Comparison of ENCODE assay signal across 11 mouse cellular contexts in genomic region chr17:75522347-75523065, GRCm38 (mm10). TPM values are rescaled to one million over a fixed set of nuclear protein-coding genes. Genes with fewer than 3 reads are reported as not detected.
DNase-seq lines count a peak whose midpoint lies in the region; ATAC-seq lines count a peak whose summit lies in the region.
"Had no signal": no experiment of that assay in that cellular context is flagged by ENCODE, and none has a peak within 500 bp of the region (broad histone marks: within the 10 kb centered on the region; RNA-seq: fewer than 3 reads in every experiment).

No protein-coding gene starts in this region.

- no peaks in the 10 kb centered on the region for H3K27me3 ChIP-seq in hindbrain, embryonic 11.5 days (ENCODE audit: control insufficient read depth, insufficient read depth, low read length)
- no peaks in the 10 kb centered on the region; the same call in 1 of the 2 replicates for H3K27me3 ChIP-seq in hindbrain, embryonic 12.5 days
- no peaks in the 10 kb centered on the region for H3K27me3 ChIP-seq in intestine, embryonic 15.5 days (replicated peaks)
- H3K27me3 ChIP-seq: liver, embryonic 13.5 days had no signal

- H3K36me3 ChIP-seq in hindbrain, embryonic 11.5 days (ENCODE audit: control insufficient read depth, insufficient read depth, low read length), result no peaks in the 10 kb centered on the region
- no peaks in the 10 kb centered on the region for H3K36me3 ChIP-seq in hindbrain, embryonic 12.5 days
- no peaks in the 10 kb centered on the region for H3K36me3 ChIP-seq in intestine, embryonic 15.5 days
- H3K36me3 ChIP-seq: liver, embryonic 13.5 days had no signal

- H3K27ac ChIP-seq in hindbrain, embryonic 11.5 days (ENCODE audit: low read depth, low read length), result no peak overlapping the region
- no peak overlapping the region for H3K27ac ChIP-seq in hindbrain, embryonic 12.5 days
- H3K27ac ChIP-seq in brown adipose tissue, adult 24 weeks (replicated peaks; ENCODE audit: low read depth, low read length), result 0 out of 2 replicates have a peak overlapping the region, but pooled peaks have one; percentile 6
- H3K27ac ChIP-seq in intestine, embryonic 15.5 days, result no peak overlapping the region
- H3K27ac ChIP-seq: liver, embryonic 13.5 days had no signal

- no peak overlapping the region for H3K9ac ChIP-seq in hindbrain, embryonic 11.5 days (ENCODE audit: low read depth, low read length)
- H3K9ac ChIP-seq in hindbrain, embryonic 12.5 days, result no peak overlapping the region
- H3K9ac ChIP-seq in intestine, embryonic 15.5 days, result no peak overlapping the region
- H3K9ac ChIP-seq: liver, embryonic 13.5 days had no signal

- DNase-seq in hindbrain, embryonic 11.5 days (ENCODE audit: low spot score), result peak; percentile 24
- peak; percentile 97 for DNase-seq in 3T3-L1 (ENCODE audit: low read depth, low spot score)
- peak; percentile 49 for DNase-seq in heart, postnatal 36 days
- no peak for DNase-seq in ovary, adult 18-20 months (ENCODE audit: low spot score)
- DNase-seq in thymus, postnatal 25 days, result no peak
- DNase-seq: kidney, postnatal 10 days; liver, embryonic 13.5 days; thymus, adult 2 months had no signal

- intact Hi-C loops in heart, postnatal 36 days (cut with DNase I), result no loop called here

- no peak overlapping the region for H3K4me3 ChIP-seq in hindbrain, embryonic 11.5 days (ENCODE audit: low read depth, low read length)
- no peak overlapping the region for H3K4me3 ChIP-seq in hindbrain, embryonic 12.5 days
- H3K4me3 ChIP-seq in brown adipose tissue, adult 24 weeks (ENCODE audit: insufficient read depth, low read depth, low read length), result no peak overlapping the region
- H3K4me3 ChIP-seq in intestine, embryonic 15.5 days (replicated peaks), result no peak overlapping the region
- H3K4me3 ChIP-seq: liver, embryonic 13.5 days had no signal

- 23% methylated on average over 9 of the region's 9 CpGs for WGBS in hindbrain, embryonic 11.5 days
- 23% methylated on average over 9 of the region's 9 CpGs for WGBS in hindbrain, embryonic 12.5 days
- 21% methylated on average over 9 of the region's 9 CpGs for WGBS in intestine, embryonic 15.5 days

- 0 out of 2 replicates have a peak, but pooled peaks have one; percentile 16 for ATAC-seq in hindbrain, embryonic 11.5 days (ENCODE audit: low FRiP score)
- no peak for ATAC-seq in hindbrain, embryonic 12.5 days (ENCODE audit: low FRiP score)
- no peak for ATAC-seq in intestine, embryonic 15.5 days

- H3K4me1 ChIP-seq in hindbrain, embryonic 11.5 days (replicated peaks; ENCODE audit: control insufficient read depth, insufficient read depth, low read length), result 0 out of 2 replicates have a peak, but pooled peaks cover 3% of the 10 kb centered on the region
- peaks cover 12% of the 10 kb centered on the region; the same call in 1 of the 2 replicates for H3K4me1 ChIP-seq in hindbrain, embryonic 12.5 days
- peaks cover 19% of the 10 kb centered on the region for H3K4me1 ChIP-seq in brown adipose tissue, adult 24 weeks (ENCODE audit: control insufficient read depth, insufficient read depth, insufficient read length, low read length)
- H3K4me1 ChIP-seq in intestine, embryonic 15.5 days (replicated peaks), result no peaks in the 10 kb centered on the region
- H3K4me1 ChIP-seq: liver, embryonic 13.5 days had no signal

- no peaks in the 10 kb centered on the region for H3K9me3 ChIP-seq in hindbrain, embryonic 11.5 days (ENCODE audit: control insufficient read depth, low read length)
- H3K9me3 ChIP-seq in hindbrain, embryonic 12.5 days (replicated peaks), result no peaks in the 10 kb centered on the region
- no peaks in the 10 kb centered on the region for H3K9me3 ChIP-seq in intestine, embryonic 15.5 days
- H3K9me3 ChIP-seq: liver, embryonic 13.5 days had no signal

- no peak overlapping the region for H3K4me2 ChIP-seq in hindbrain, embryonic 11.5 days (replicated peaks; ENCODE audit: low read depth, low read length)
- no peak overlapping the region for H3K4me2 ChIP-seq in hindbrain, embryonic 12.5 days (replicated peaks)
- no peak overlapping the region for H3K4me2 ChIP-seq in intestine, embryonic 15.5 days (replicated peaks)
- H3K4me2 ChIP-seq: liver, embryonic 13.5 days had no signal

RNA-seq across cellular contexts. Expression of gene Fam98a, which starts 29.2 kb away (rescaled TPM):
- 10.4 and 11.5 TPM in 2 replicates for polyA plus RNA-seq in hindbrain, embryonic 11.5 days (2014; fragmentation: Nextera tagmentation; extraction: Ambion mirVana)
- polyA plus RNA-seq in hindbrain, embryonic 12.5 days (2016; fragmentation: Nextera tagmentation; extraction: Ambion mirVana), result 31.3 and 36.4 TPM in 2 replicates
- 21.7 and 22.4 TPM in 2 replicates for polyA plus RNA-seq in brown adipose tissue, adult 24 weeks (2012; ENCODE audit: insufficient read depth, insufficient read length, missing spikeins)
- total RNA-seq in heart, postnatal 36 days (2021), result 10 to 100 TPM; 37.7 to 42.5 TPM
- 23.8 and 24.9 TPM in 2 replicates for polyA plus RNA-seq in intestine, embryonic 15.5 days (2015; fragmentation: Nextera tagmentation; extraction: Ambion mirVana)

Comparison
In these comparisons a context has a peak if more than half of its experiments do, and no peak if none do; other contexts are left out.
1. DNase-seq: peak in hindbrain, embryonic 11.5 days (single experiment), 3T3-L1 (single experiment) and heart, postnatal 36 days (2 of 2); none in ovary, adult 18-20 months (single experiment) and thymus, postnatal 25 days (single experiment).